Mouse (Mus musculus) adrenal gland, adult (tissue): ENCODE results near the gene Fbln5.

ENCODE experiments used
- DNase-seq, 2 experiments: peaks; one replicate each; pipeline ENCODE4 v3.0.0; 2022 to 2023; ENCODE audit warnings: low spot score in 1 of 2; ENCODE audit not compliant: inconsistent age in 2 of 2

Fbln5 gene

DNA sequence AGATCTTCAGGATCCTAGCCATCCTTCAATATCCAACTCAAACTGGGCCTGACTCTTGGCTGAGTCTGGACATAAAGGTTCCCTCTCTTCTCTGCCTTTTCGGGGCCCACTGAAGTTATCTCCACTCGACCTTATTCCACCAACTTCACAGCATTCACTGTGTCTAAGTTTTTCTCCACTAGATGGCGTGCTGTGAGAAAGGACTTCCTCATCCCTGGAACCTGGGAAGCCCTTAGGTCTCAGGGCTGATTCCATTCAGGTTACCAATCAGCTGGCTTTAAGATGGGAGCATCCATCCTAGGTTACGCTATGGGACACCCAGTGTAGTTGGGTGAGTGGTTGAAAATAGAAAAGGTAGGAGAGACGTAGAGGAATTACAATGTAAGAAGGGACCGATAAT is 7.7 kb downstream of the Fbln5 start:
- peak in 1 of 2 experiments; percentile 81 for DNase-seq

DNA sequence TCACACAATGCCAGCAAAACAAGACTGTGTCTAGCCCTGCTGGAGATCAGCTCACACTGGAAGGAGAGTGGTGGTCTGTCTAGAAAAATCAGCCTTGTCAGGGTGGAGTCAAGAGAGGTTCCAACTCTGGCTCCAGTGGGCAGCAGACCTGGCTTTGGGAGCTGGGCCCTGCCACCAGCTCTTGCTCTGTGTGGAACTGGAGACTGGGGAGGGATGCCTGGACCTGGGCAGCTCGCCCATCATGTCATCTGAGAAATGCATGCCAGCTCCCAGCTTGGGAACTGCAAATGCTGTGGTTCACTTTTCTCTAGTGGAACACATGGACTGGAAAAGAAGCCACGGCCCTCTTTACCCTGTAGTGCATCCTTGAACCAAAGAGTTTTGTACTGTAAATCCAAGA is 8.3 kb downstream of the Fbln5 start:
- DNase-seq, result no peak

DNA sequence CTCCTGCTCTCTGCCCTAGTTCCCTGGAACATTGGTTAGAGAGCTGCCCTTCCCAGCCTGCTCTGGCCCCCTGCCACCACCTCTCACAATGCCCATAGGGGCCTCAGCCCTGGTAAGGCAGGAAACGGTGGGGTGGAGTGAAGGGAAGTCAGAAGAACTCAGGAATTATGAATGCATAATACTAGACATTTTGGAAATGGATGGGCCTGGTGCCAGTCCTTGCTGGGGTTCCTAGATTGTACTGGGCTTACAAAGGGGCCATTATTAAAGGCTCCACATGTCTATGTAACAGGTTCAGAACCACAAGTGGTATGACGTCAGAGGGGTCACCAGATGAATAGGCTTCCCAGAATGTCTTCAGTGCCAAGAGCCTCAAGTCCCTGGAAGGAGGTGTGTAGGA is 11.5 kb downstream of the Fbln5 start:
- DNase-seq, result peak; percentile 16 to 46

DNA sequence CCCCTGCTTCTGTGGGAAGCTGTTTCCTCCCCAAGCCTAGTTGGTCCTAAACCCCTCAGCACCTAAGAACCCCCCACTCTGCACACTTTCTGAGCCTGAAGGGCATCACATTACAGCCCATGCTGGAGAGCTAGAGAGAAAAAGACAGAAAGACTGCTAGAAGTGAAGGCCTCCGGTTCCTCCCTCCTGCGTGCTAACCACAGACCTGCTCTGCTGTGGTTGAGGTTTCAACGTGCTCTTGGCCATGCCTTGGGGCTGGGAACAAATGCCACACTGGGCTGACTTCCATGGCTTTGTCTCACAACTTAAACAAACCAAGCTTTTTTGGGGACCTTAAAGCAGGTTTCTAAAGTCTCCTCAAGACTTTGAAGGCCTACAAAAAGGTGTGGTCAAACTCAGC is 16.4 kb downstream of the Fbln5 start:
- no peak for DNase-seq

DNA sequence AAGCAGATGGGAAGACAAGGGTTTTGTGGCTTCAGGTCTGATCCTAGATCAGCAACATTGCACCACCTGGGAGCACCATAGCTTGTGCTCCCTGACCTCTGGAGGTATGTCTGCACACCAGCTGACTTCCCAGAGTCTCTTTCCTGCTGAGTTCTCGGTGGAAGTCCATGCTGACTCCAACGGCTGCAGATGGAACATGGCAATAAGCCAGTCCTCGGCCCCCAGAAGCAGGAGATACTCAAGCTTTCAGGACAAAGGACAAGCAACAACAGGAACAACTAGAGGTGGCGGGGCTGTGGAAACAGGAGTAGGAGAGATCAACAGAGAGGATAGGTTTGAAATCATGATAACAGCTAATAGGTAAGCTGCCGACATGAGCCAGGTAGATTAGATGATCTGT is 17.1 kb downstream of the Fbln5 start:
- DNase-seq, result no peak

DNA sequence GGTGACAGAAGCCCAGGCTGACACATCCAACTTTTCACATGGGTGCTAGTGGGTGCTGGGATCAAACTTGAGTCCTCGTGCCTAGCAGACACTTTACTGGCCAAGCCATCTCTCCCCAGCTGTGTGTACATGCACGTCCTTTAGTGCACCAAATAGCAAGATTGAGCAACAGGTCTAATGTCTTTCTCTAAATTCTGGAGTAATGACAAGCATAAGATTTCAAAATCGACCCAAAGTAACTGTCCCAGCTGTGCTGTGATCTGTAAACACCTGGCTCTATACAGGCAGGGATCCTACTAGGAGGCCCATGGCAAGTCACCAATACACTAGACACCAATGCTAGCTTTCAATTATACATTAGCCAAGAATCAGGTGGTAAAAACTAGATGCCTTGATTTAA is 17.8 kb downstream of the Fbln5 start:
- DNase-seq, result no peak

DNA sequence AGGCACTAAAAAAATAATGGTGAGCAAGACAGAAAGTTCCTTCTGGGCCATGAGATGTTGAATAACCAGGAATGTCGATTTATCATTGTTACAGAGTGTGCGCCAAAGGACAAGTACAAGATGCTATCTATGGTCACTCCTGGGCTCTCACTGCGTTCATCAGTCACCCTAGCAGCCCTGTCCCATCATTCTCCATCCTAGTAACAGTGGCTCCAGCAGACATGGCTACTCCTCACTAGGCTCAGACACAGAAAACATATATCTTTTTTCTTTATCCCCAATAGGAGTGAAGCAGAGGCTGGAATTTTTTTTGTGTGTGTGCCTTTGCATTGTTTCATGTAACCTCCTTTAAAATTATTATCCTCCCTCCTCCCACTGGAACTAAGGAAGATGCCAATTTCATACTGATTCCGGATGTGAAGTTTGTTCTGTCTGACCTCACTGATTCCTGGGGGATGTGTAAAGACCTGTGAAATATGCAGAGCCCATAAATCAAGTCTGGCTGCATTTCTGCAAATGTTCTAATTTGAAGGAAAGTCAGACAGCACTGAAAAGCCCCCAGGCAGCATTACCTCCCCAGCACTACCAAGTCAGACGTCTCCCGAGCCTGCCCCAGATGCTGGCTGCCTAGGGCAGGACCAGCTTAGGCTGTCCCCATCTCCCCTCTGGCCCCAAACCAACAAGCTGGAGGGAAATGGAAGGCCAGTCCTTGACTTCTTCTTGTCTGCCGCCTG is 20.5 kb downstream of the Fbln5 start:
- peak in 1 of 2 experiments; percentile 46 for DNase-seq

DNA sequence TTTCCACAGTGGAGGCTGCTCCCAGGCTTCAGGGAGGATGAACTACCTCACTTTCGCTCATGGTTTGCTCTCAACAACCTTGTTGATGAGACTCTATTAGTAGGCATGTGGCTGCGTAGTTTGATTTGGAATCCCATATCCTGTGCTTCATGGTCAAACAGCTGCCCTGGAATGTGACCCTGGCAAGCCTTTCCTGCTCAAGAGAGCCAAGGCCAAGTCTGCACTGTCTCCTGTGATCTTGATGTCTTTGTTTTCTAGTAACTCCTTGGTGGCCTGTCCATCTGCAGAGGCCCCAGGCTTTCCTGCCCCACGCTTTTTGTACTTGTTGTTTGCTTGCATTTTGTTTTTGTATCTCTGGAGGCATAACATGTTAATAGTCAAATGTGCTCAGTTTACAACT is 24.4 kb downstream of the Fbln5 start:
- peak; percentile 64 to 83 for DNase-seq

DNA sequence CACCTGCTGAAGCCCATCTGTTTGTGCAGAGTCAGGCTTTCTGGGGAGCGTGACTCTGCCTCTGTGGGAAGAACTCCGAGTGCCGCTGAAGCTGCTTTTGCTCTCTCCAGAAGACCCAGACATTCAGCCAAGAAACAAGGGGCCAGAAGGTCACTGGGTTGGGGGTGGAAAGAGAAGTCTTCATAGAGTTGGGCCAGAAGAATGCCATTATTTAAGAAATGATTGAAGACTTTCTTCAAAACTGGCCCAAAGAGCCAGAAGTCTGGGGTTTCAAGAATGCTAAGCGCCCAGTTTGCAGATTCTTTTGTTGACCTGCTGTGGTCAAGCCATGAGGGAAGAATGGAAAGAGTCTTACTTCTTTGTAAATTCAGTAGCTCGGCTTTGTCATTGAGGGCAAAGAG is 25.6 kb downstream of the Fbln5 start:
- DNase-seq, result peak; percentile 29 to 44

DNA sequence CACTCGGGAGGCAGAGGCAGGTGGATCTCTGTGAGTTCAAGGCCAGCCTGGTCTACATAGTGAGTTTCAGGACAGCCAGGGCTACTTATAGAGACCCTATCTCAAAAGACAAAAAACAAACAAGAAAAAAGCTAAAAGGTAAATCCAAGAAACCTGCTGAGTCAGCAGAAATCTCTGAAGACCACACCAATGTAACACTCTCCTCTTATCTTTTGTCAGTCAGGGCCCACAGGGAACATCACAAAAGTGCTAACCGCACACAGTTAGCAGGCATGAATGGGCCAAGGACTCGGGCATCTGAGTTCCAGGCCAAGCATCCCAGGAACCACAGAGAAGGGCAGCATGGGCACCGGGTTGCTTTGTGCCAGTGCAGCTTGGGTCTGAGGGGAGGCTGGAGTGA is 26.2 kb downstream of the Fbln5 start:
- DNase-seq, result no peak

DNA sequence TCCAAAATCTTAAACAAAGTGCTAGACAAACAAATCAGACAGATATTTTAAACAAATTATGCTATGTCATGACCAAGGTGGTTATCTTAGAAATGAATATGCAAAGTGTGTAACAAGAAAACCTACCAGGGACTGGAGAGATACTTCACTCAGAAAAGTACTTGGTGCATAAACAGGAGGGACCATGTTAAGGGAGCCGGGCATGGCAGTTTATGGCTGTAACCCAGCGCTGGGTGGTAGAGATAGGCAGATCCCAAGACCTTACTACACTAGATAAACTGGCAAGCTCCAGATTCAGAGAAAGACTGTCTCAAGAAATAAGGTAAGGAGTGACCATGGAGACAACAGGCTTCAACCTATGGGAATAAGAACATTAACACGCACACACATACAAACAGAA is 29.1 kb downstream of the Fbln5 start:
- DNase-seq, result no peak

DNA sequence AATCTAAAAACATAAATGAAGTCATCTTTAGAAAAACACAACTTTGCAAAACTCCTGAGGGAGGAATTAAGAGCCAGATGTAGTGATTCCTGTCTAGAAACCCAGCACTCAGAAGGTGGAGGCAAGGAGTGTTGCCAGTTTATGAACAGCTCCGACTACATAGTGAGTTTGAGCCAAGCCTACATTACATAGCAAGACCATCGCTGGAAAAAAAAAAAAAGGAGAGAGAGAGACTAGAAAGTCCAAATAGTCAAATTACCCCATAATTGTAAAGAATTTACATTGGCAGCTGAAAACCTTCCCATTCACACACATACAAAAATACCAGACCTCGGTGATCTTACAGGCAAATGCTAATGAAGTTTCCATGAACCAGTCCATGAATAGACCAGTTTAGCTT is 29.6 kb downstream of the Fbln5 start:
- DNase-seq, result no peak

DNA sequence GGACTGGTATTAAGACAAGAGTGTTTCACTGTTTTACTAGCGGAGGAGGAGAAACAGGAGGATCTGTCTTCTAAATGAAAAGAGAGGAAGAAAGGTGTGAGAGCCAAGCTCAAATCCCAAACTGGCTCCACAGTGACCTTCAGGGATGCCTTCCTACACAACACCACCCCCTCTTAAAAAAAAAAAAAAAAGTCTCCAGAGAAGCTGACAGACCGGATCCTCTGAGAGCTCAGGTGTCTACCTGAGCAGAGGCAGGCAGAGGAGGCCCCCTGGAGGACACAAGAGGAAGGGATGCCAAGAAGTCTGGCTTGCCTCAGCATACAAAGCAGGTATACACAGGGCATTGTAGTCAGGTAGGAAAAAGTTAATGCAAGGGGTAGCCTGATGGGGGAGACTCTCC is 36.1 kb downstream of the Fbln5 start:
- DNase-seq, result no peak

DNA sequence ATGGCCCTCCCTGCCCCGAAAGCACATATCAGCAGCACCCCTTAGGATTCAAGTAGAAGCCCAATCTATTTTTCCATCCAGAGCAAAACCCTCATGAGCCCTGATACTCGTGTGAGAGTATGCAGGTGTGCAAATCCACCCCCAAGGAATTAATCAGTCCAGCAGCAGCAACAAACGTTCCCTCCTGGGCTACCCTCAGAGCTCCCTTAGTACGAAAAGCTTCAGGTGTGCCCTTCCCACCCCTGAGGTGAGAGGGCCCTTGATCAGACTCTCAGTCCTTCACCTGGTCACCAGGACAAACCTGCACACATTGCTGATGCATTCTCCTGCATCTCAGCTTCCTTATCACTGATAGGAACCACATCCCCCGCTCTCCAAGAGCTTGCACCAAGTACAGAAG is 37.9 kb downstream of the Fbln5 start:
- DNase-seq, result no peak

DNA sequence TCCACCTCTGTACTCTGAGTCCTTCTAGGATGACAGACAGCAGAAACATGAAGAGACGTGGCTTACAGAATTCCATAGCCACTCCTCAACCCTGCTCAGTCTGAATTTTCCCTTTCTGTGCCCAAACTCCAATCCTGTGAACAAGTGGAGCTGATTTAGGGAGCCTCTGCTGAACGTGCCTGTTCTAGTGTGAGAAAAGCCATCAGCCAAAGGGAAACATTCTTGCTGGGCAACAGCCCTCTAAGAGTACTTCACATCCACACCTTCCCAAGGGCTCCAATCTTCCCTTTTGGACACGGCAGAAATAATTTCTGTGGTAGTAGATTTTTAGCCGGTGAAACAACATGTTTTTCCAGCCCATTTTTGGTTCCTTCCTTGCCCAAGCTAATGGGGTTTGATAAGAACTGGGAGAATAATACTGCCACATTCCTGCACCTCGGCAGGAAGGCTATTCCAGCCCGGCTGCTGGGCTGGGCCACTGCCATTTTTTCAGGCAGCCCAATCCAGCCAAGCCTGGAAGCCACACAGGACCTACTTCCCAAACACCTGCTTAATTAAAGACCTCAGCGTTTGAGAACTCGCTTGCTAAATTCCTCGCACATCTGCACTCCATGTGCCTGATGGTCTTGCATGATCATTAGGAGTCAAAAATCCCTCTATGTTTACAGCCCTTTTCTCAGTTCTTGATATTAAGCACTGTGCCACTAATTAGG is 41.1 kb downstream of the Fbln5 start:
- DNase-seq, result no peak

DNA sequence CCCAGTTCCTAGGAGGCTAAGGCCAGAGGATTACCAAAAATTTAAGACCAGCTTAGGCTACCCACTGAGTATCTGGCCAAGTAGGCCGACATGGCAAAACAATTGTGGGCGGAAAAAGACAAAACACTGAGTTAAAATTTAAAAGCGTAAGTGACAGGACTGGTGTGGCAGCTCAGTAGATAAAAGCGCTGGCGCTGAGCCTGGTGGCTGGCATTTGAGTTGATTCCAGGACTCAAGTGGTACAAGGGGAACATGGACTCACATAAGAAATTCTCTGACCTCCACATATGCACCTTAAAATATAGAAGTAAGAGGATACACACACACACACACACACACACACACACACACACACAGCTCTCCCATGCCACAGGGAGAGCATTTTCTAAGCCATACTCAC is 42.5 kb downstream of the Fbln5 start:
- no peak for DNase-seq

DNA sequence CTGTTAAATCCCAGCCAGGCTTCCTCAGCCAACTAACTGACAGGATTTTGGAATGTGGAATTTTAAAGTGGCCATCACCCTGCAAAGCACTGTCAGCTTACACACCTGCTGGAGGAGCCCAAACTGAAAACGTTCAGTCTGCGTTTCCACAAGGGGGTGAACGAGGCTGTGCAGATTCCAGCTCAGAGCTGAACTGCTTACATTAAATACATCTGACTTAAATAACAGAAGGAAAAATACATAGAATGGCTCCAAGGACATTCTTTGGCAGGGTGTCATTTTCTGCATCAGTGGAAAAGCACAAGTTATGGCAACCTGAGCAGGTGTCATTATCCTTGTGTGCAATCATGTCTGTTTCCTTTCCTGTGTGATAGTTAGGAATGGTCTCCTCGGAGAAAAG is 44.7 kb downstream of the Fbln5 start:
- no peak for DNase-seq

DNA sequence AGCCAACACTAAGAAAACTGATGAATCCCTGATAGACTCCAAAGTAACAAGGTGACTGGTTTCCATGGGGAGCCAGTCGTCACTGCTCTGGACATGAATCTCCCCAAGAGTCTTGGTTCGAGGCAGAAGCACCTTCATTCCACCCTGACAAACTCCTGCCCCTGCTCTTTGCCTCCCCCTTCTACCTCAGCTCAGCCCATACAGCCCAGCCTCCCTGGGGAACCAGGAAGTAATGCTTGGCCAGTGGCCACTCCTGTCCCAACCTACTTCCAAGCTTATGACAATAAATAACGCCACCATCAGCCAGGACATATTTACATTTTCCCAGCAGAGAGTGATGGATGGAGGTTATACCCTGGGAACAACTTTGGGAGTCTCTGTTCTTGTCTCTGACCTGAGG is 45.9 kb downstream of the Fbln5 start:
- DNase-seq, result no peak

DNA sequence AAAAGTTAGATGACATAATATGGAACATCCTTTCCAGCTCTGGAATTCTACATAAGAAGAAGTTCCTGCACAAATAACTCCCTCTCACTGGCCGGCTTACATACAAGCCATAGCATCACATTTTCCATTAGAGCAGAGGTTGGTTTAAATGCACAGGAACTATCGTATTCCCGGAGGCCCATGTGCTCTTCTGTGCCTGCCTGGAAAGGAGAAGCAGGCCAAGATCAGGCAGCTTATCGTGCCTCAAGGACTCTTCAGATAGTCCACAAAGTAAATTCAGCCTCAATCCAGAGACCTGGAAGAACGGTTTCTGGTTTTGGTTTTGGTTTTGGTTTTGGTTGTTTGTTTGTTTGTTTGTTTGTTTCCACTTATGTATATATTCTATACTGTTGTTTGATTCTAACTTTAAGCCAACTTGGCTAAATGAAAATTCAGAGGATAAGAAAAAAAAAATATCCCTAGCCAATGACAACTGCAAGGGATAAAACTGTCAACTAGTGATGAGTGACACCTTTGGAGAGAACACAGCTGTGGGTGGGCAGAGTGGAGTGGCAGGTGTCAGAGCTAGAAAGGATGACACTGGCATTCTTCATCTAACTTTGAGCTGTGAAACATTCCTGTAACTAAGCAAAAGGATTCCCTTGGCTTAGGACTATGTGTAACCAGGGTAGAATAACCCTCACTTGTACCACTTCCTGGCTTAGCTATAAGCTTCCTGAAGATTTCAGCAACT is 48.4 kb downstream of the Fbln5 start:
- DNase-seq, result no peak

DNA sequence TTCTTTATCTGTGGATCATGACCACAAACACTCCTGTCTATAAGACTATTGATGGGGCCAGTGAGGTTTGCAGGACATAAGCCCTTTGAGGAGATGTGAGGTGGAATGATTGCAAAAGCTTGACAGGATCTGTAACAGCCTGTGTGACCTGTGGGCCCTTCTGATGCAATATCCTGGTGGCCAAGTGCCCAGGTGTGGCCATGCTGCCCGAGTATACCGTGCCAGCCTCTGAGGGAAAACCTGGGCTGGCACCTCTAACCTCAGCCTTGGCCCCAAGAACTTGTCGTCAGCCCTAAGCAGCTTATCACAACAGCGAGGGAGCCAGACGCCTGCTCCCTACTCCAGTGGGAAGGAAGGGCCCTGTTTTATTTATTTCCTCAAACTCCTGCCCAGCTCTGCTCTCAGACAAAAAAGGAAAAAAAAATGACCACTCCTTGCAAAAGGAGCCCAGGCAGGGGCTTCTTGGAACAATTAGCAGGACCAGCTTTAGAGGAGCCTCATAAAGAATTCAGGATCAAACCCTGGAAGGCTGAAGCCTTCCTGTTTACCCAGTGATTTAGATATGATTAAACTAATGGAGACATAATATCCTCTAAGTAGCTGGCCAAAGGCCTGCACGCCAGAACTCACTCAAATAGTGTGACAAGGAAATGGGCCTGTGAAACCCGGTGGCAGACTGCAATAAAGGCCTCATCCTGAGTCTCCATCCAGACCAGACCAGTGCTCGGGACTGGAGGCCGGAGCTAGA is 51.4 kb downstream of the Fbln5 start:
- DNase-seq, result peak in 1 of 2 experiments; percentile 67

DNA sequence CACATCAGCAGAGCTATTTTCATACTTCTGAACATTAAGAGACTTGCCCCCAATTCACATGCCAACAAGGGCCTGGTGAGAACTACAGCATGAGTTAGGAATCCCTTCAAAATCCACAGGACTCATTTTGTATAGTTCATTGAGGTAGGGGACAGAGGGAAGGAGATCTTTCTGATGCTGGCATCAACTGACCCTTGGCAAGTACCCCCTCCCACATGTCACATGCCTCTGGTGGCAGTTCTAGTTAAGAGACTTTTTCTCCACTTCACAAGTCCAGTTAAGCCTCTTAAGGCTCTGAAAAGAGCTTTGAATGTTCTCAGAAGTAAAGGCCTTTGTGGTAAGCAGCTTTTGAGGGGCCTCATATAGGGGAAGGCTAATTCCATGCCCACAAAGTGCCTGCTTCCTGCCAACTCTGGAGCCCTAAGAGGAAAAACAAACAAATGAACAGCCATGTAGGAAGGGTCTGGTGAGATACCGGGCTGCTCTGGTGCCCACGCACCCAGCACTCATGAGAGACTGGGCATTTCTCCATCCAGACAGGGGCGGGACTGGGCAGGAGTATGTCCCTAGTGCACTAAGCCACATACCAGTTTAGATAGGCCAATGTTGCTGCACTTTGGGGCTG is 52.5 kb downstream of the Fbln5 start:
- no peak for DNase-seq
